Mouse (Mus musculus): Measurements from ENCODE around the gene Ankrd37. TPM values are rescaled to one million over a fixed set of nuclear protein-coding genes. Genes with fewer than 3 reads are reported as not detected.

The Ankrd37 gene
- polyA plus RNA-seq, 1 experiment from 2014 or later: 5.7 TPM

- Histone ChIP-seq H3K4me2 (no peak overlapping the region), H3K4me3 (replicated peaks) (no peak overlapping the region), H3K4me1 (replicated peaks) (peaks cover 11% of the 10 kb centered on the region), H3K27me3 (no peaks in the 10 kb centered on the region), H3K27ac (replicated peaks) (no peak overlapping the region), H3K9ac (no peak overlapping the region), H3K9me3 (replicated peaks) (no peaks in the 10 kb centered on the region), H3K36me3 (replicated peaks) (no peaks in the 10 kb centered on the region)
- WGBS (ENCODE audit: insufficient replicate concordance): 87% methylated on average over 12 of the region's 12 CpGs
- ATAC-seq (ENCODE audit: insufficient read depth): no peak
Measured at GRCm38 (mm10) chr8:45970894-45971293, 34.6 kb downstream of the Ankrd37 start.

- no peak overlapping the region for H3K27ac ChIP-seq (replicated peaks)
- H3K9me3 ChIP-seq (replicated peaks): no peaks in the 10 kb centered on the region
- ATAC-seq (ENCODE audit: insufficient read depth): no peak
- no peaks in the 10 kb centered on the region for H3K36me3 ChIP-seq (replicated peaks)
- H3K27me3 ChIP-seq: no peaks in the 10 kb centered on the region
- no peak overlapping the region for H3K4me2 ChIP-seq
- 37% methylated on average over 2 of the region's 2 CpGs for WGBS (ENCODE audit: insufficient replicate concordance)
- H3K9ac ChIP-seq: no peak overlapping the region
- no peak overlapping the region for H3K4me3 ChIP-seq (replicated peaks)
- H3K4me1 ChIP-seq (replicated peaks): no peaks in the 10 kb centered on the region
Measured at GRCm38 (mm10) chr8:45950622-45951021, 54.9 kb downstream of the Ankrd37 start.

Other genes with a start within 250 kb of the Ankrd37 start
- gene Pdlim3, start 120.2 kb downstream of the Ankrd37 start, polyA plus RNA-seq (2015; fragmentation: Nextera tagmentation; extraction: Ambion mirVana): 3.6 and 4.4 TPM in 2 replicates
- not detected in 2 replicates for gene Ccdc110, start 71.1 kb downstream of the Ankrd37 start, polyA plus RNA-seq (2015; fragmentation: Nextera tagmentation; extraction: Ambion mirVana)
- gene 1700029J07Rik, start 30.5 kb downstream of the Ankrd37 start, polyA plus RNA-seq (2015; fragmentation: Nextera tagmentation; extraction: Ambion mirVana): 0.37 and 0.52 TPM in 2 replicates
- 27.9 and 34.2 TPM in 2 replicates for gene Ufsp2, start 30.2 kb downstream of the Ankrd37 start, polyA plus RNA-seq (2015; fragmentation: Nextera tagmentation; extraction: Ambion mirVana)
- 0.08 and 0.10 TPM in 2 replicates for gene Lrp2bp, start 6.4 kb downstream of the Ankrd37 start, polyA plus RNA-seq (2015; fragmentation: Nextera tagmentation; extraction: Ambion mirVana)
- gene Cfap97, start 146.1 kb upstream of the Ankrd37 start, polyA plus RNA-seq (2015; fragmentation: Nextera tagmentation; extraction: Ambion mirVana): 5.8 and 6.9 TPM in 2 replicates
- gene Snx25, start 146.5 kb upstream of the Ankrd37 start, polyA plus RNA-seq (2015; fragmentation: Nextera tagmentation; extraction: Ambion mirVana): 3.1 and 3.6 TPM in 2 replicates
- 80.7 and 87.4 TPM in 2 replicates for gene Slc25a4, start 205.6 kb upstream of the Ankrd37 start, polyA plus RNA-seq (2015; fragmentation: Nextera tagmentation; extraction: Ambion mirVana)

All from liver, embryonic 15.5 days (tissue).